Mouse (Mus musculus) cortical plate, adult 2 months (tissue): ENCODE results near the gene Tspan4.

Source experiments
- CTCF ChIP-seq: fragments of 200-500 bp; IDR thresholded peaks from 2 replicates; pipeline ENCODE4 v1.5.1; 2011; ENCODE audit warnings: mild to moderate bottlenecking, control low read depth, low read length; ENCODE audit not compliant: insufficient read depth; ENCODE audit errors: extremely low read depth
- POLR2A ChIP-seq: fragments of 200-500 bp; IDR thresholded peaks from 2 replicates; pipeline ENCODE4 v1.6.1; 2011; ENCODE audit warnings: mild to moderate bottlenecking, low read length, control low read depth; ENCODE audit not compliant: insufficient read depth; ENCODE audit errors: extremely low read depth

DNA sequence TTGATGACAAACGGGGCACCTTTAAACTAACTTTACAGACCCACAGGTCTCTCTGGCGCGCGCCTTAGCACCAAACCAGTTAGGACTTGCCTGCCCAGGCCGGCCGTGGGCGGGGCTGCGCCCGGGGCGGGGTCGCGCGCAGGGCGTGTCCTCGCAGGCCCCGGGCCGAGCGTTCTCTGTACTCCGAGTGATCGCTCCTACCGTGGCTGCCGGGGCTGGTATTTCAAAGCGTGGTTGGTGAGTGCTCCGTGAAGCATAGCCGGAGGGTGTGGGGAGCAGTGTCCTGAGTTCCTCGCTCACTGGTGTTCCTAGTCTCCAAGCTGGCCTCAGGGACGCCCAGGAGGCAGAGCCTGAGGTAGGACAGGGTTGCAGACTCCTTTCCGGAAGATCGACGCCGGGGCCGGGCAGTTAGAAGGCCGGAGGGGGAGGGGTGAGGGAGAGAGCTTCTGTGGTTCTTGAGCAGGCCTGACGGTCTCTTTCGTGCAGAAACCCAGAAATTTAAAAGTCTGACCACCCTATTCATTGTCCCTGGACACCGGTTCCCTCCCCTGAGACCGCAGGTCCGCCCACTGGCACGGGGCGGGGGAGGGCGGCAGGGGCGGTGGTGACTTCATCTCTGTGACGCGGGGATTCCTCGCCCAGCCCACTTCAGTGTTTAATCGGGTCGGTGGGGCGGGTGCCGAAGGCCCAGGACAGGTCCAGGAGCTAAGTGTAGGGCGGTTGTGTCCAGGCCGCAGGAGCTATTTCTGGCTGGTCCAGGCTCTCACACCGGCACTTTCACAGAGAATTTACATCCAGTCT lies 7.6 kb upstream of the Tspan4 start, which contains the start of gene Cd151:
- no peak for TF ChIP-seq CTCF
- peak; percentile 36; the same call in 1 of the 2 replicates for TF ChIP-seq POLR2A
